Mouse (Mus musculus) sigmoid colon, adult 10 weeks (tissue): ENCODE data around the gene Gm21518. TPM values are rescaled to one million over a fixed set of nuclear protein-coding genes. Genes with fewer than 3 reads are reported as not detected.

Source experiments
- polyA plus RNA-seq: library from polyadenylated mRNA; stranded (reverse); fragments of 350-450 nt; fragmentation: Illumina TruSeq; extraction: RNeasy Lipid Tissue Mini Kit (QIAGEN cat#74804); gene quantifications from one replicate; pipeline ENCODE4 v1.2.3, GENCODE M21; 2014; ENCODE audit warnings: low read depth, low replicate concordance

Gene Gm21518
- not detected for polyA plus RNA-seq

DNA sequence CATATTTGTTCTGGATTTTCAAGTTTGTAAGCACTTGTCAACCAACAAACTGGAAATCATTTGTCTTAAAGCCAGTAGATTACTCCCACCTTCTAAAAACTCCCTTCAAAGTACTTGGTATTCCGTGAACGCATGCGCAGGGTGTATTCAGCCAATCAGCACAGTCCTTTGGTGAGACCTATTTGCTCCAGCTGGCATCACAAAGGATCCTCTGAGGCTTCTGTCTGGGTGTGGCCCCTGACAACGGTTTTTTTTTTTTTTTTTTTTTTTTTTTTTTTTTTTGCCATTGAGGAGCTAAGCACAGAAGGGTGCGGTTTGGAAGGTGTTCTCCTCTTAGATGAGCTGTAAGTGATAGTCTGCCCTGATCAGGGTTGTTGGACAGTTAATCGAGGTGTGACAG is at the start of gene Gm21518:
Gene Gm21518 (plus strand): TSS at position 301 of the 400 bp plus-strand sequence.

